In the genomic region with DNA sequence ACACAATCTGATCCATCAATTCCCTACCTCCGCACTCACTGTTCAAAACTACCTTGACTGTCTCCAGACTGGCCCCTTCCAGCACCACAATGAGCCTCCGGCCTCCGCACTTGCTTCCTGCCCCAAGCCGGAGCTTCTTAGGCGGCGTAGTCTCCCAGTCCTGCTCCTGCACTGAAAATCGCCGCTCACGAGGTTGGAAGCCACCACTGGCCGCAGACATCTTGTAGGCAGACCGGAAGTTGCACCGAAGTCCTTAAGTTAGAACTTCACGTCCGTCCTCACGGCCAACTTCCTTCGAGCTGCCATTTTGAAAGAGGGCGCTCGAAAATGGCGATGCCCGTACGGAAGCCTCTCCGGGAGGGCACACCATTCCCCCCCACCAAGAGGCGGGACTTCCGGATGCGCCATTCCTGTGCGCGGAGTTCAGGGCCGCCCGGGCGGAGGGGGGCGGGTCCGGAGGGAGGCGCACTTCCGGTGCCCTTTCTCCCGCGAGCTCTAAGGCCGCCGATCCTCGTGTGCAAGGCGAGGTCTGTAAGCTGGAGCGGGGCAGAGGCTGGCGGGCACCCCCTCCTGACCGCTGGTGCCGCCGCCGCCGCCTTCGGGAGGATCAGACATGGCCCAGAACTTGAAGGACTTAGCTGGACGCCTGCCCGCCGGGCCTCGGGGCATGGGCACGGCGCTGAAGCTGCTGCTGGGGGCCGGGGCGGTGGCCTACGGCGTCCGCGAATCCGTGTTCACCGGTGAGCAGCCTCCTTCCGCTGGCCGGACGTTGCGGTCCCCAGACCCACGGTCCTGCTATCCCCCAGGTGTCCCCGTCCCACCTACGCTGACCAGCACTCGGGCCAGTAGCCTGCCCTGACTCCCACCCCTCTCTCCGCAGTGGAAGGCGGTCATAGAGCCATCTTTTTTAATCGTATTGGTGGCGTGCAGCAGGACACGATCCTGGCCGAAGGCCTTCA, we compare ENCODE assay signal across 8 mouse cellular contexts. TPM values are rescaled to one million over a fixed set of nuclear protein-coding genes. Genes with fewer than 3 reads are reported as not detected.
DNase-seq lines count a peak whose midpoint lies in the region; ATAC-seq lines count a peak whose summit lies in the region.

Gene Emg1, minus strand, starts transcription at position 355 of the 959 bp plus-strand sequence.
Gene Phb2, plus strand, starts transcription at position 513 of the 959 bp plus-strand sequence.

- under 1% methylated on average over 71 of the region's 76 CpGs for WGBS in heart, embryonic 14.5 days
- WGBS in liver, embryonic 13.5 days (ENCODE audit: insufficient replicate concordance), result under 1% methylated on average over 76 of the region's 76 CpGs
- under 1% methylated on average over 76 of the region's 76 CpGs for whole genome bisulfite sequencing in stomach, embryonic 16.5 days

- DNase-seq in c-Kit-negative CD71-positive TER-119-positive erythroid progenitor cells, embryonic 14.5 days (ENCODE audit: low read depth, low spot score), result peak; percentile 95
- peak; percentile 94 for DNase-seq in fibroblast of lung, adult 2 months (ENCODE audit: low read depth)
- DNase-seq in kidney, postnatal 14 days, result peak; percentile 99
- peak; percentile 96 for DNase-seq in liver, embryonic 13.5 days
- peak; percentile 99 for DNase-seq in neural tube, embryonic 10.5 days (ENCODE audit: extremely low spot score, low spot score)

- H3K36me3 ChIP-seq in heart, embryonic 14.5 days (ENCODE audit: control insufficient read depth, insufficient read depth, low read length), result peaks cover 68% of the 10 kb centered on the region
- H3K36me3 ChIP-seq in liver, embryonic 13.5 days, result peaks cover 69% of the 10 kb centered on the region
- peaks cover 22% of the 10 kb centered on the region for H3K36me3 ChIP-seq in stomach, embryonic 16.5 days (ENCODE audit: control insufficient read depth, insufficient read depth, low read length)

- peak within 1 kb of the TSS; percentile 96 for H3K4me2 ChIP-seq in heart, embryonic 14.5 days (ENCODE audit: low read length)
- H3K4me2 ChIP-seq in liver, embryonic 13.5 days, result peak within 1 kb of the TSS; percentile 95
- peak within 1 kb of the TSS; percentile 93 for H3K4me2 ChIP-seq in stomach, embryonic 16.5 days (ENCODE audit: low read depth, low read length)

- H3K4me1 ChIP-seq in heart, embryonic 14.5 days (ENCODE audit: control insufficient read depth in 2 of 2, insufficient read depth in 2 of 2, low read length in 2 of 2), result peaks cover 9 to 29% of the 10 kb centered on the region in 2 experiments
- H3K4me1 ChIP-seq in liver, embryonic 13.5 days (replicated peaks), result peaks cover 58% of the 10 kb centered on the region
- H3K4me1 ChIP-seq in stomach, embryonic 16.5 days (ENCODE audit: control insufficient read depth, insufficient read depth, low read length), result peaks cover 26% of the 10 kb centered on the region

- H3K27me3 ChIP-seq in heart, embryonic 14.5 days (ENCODE audit: control insufficient read depth, insufficient read depth, low read length), result no peaks in the 10 kb centered on the region
- no peaks in the 10 kb centered on the region for H3K27me3 ChIP-seq in liver, embryonic 13.5 days
- no peaks in the 10 kb centered on the region for H3K27me3 ChIP-seq in stomach, embryonic 16.5 days (ENCODE audit: control insufficient read depth, insufficient read depth, low read length)

- H3K4me3 ChIP-seq in heart, embryonic 14.5 days (ENCODE audit: control insufficient read depth in 1 of 2, insufficient read depth in 1 of 2, low read depth in 1 of 2, low read length in 2 of 2), result peak within 1 kb of the TSS; percentile 63 to 97
- H3K4me3 ChIP-seq in liver, embryonic 13.5 days (replicated peaks), result peak within 1 kb of the TSS; percentile 88
- H3K4me3 ChIP-seq in stomach, embryonic 16.5 days (replicated peaks; ENCODE audit: low read length), result peak within 1 kb of the TSS; percentile 93

- H3K9me3 ChIP-seq in heart, embryonic 14.5 days (ENCODE audit: control insufficient read depth, low read length), result no peaks in the 10 kb centered on the region
- H3K9me3 ChIP-seq in liver, embryonic 13.5 days (replicated peaks), result no peaks in the 10 kb centered on the region
- H3K9me3 ChIP-seq in stomach, embryonic 16.5 days (replicated peaks; ENCODE audit: control insufficient read depth, low read length), result no peaks in the 10 kb centered on the region

- H3K27ac ChIP-seq in heart, embryonic 14.5 days (replicated peaks in 1 of 2; ENCODE audit: control insufficient read depth in 1 of 2, insufficient read depth in 1 of 2, low read depth in 2 of 2, low read length in 2 of 2), result peak within 1 kb of the TSS; percentile 88 to 89
- H3K27ac ChIP-seq in liver, embryonic 13.5 days, result peak within 1 kb of the TSS; percentile 88
- peak within 1 kb of the TSS; percentile 89 for H3K27ac ChIP-seq in stomach, embryonic 16.5 days (ENCODE audit: low read length)

- H3K9ac ChIP-seq in heart, embryonic 14.5 days (ENCODE audit: low read length), result peak within 1 kb of the TSS; percentile 97
- H3K9ac ChIP-seq in liver, embryonic 13.5 days, result peak within 1 kb of the TSS; percentile 91
- H3K9ac ChIP-seq in stomach, embryonic 16.5 days (ENCODE audit: low read length), result peak within 1 kb of the TSS; percentile 89

- peak; percentile 97 for ATAC-seq in CD4-positive, CD25-positive, alpha-beta regulatory T cell, adult 4 months
- ATAC-seq in heart, embryonic 14.5 days (ENCODE audit: insufficient number of reproducible peaks, insufficient read depth, low FRiP score, low read depth), result peak; percentile 97
- ATAC-seq in liver, embryonic 13.5 days (ENCODE audit: low read depth), result peak; percentile 97
- peak; percentile 98 for ATAC-seq in stomach, embryonic 16.5 days (ENCODE audit: insufficient read depth, low FRiP score)

RNA-seq across cellular contexts. Expression of gene Emg1, which starts in this region (rescaled TPM):
- polyA plus RNA-seq in CD4-positive, CD25-positive, alpha-beta regulatory T cell, adult 4 months (2017; shearing (Covaris generic)), result 100 to 1,000 TPM; 465 to 483 TPM
- 114 and 117 TPM in 2 replicates for polyA plus RNA-seq in heart, embryonic 14.5 days (2014; fragmentation: Nextera tagmentation; extraction: Ambion mirVana)
- polyA plus RNA-seq in liver, embryonic 13.5 days (2015; fragmentation: Nextera tagmentation; extraction: Ambion mirVana), result 189 and 198 TPM in 2 replicates
- 167 and 175 TPM in 2 replicates for polyA plus RNA-seq in stomach, embryonic 16.5 days (2015; fragmentation: Nextera tagmentation; extraction: Ambion mirVana)

RNA-seq across cellular contexts. Expression of gene Phb2, which starts in this region (rescaled TPM):
- polyA plus RNA-seq in CD4-positive, CD25-positive, alpha-beta regulatory T cell, adult 4 months (2017; shearing (Covaris generic)), result 10 to 100 TPM; 56.1 to 59.9 TPM
- 295 and 326 TPM in 2 replicates for polyA plus RNA-seq in heart, embryonic 14.5 days (2014; fragmentation: Nextera tagmentation; extraction: Ambion mirVana)
- polyA plus RNA-seq in liver, embryonic 13.5 days (2015; fragmentation: Nextera tagmentation; extraction: Ambion mirVana), result 356 and 373 TPM in 2 replicates
- 282 and 303 TPM in 2 replicates for polyA plus RNA-seq in stomach, embryonic 16.5 days (2015; fragmentation: Nextera tagmentation; extraction: Ambion mirVana)

Comparison
In these comparisons a context has a peak if more than half of its experiments do, and no peak if none do; other contexts are left out.
1. Peak in every context shown above with its lines: DNase-seq, ATAC-seq, H3K4me3 ChIP-seq and H3K27ac ChIP-seq.